In the genomic region with DNA sequence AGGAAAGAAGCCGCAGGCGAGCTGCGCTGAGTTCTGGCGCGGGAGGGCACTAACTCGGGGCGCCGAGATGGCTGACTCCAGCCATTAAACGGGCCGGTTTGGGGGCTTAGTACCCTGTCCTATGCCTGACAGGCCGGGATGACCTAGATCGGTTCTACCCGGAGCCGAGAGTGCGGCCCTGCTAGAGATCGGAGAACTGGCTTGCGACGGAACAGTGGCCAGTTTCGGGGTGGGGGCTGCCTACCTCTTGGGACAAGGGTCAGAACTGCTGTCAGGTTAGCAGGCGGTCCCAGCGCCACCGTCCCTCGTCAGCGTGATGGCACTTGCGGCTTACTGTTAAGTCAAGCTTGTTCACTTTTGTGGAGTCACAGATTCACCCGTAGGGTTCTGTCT, we compare ENCODE assay signal across 8 mouse cellular contexts. TPM values are rescaled to one million over a fixed set of nuclear protein-coding genes. Genes with fewer than 3 reads are reported as not detected.
DNase-seq lines count a peak whose midpoint lies in the region; ATAC-seq and TF ChIP-seq lines count a peak whose summit lies in the region.

No protein-coding gene starts in this region.

- no peaks in the 10 kb centered on the region for H3K27me3 ChIP-seq in kidney, adult 2 months (replicated peaks; ENCODE audit: control insufficient read depth, insufficient read depth, low read length)
- no peaks in the 10 kb centered on the region for H3K27me3 ChIP-seq in forebrain, postnatal 0 days (ENCODE audit: insufficient read depth, low read length)
- no peaks in the 10 kb centered on the region for H3K27me3 ChIP-seq in lung, postnatal 0 days (replicated peaks; ENCODE audit: insufficient read depth, low read length)

- H3K4me2 ChIP-seq in forebrain, postnatal 0 days (ENCODE audit: low read depth), result peak overlapping the region; percentile 89
- peak overlapping the region; percentile 90 for H3K4me2 ChIP-seq in lung, postnatal 0 days (replicated peaks; ENCODE audit: low read depth, low read length)

- peak overlapping the region; percentile 99 for H3K27ac ChIP-seq in kidney, adult 2 months (ENCODE audit: insufficient read depth, low read depth, low read length)
- H3K27ac ChIP-seq in bone marrow macrophage, adult 2 months (ENCODE audit: insufficient read depth, low read depth, low read length), result peak overlapping the region; percentile 96
- H3K27ac ChIP-seq in forebrain, postnatal 0 days (ENCODE audit: low read depth, low read length), result peak overlapping the region; percentile 95
- peak overlapping the region; percentile 93 for H3K27ac ChIP-seq in lung, postnatal 0 days (ENCODE audit: low read length)

- 0 out of 2 replicates have a peak, but pooled peaks cover 1% of the 10 kb centered on the region for H3K36me3 ChIP-seq in kidney, adult 2 months (ENCODE audit: control insufficient read depth, insufficient read depth, low read length)
- peaks cover 29% of the 10 kb centered on the region for H3K36me3 ChIP-seq in forebrain, postnatal 0 days (ENCODE audit: insufficient read depth)
- peaks cover 7% of the 10 kb centered on the region; the same call in 1 of the 2 replicates for H3K36me3 ChIP-seq in lung, postnatal 0 days (ENCODE audit: insufficient read depth, low read length)

- ATAC-seq in forebrain, postnatal 0 days, result peak; percentile 10
- ATAC-seq in lung, postnatal 0 days, result peak; percentile 9; the same call in 1 of the 2 replicates

- peak overlapping the region; percentile 97 for H3K9ac ChIP-seq in forebrain, postnatal 0 days
- peak overlapping the region; percentile 93 for H3K9ac ChIP-seq in lung, postnatal 0 days (replicated peaks; ENCODE audit: low read depth)

- H3K4me1 ChIP-seq in kidney, adult 2 months (ENCODE audit: control insufficient read depth, insufficient read depth, low read length), result peaks cover 6% of the 10 kb centered on the region; the same call in 1 of the 2 replicates
- H3K4me1 ChIP-seq in bone marrow macrophage, adult 2 months (ENCODE audit: control insufficient read depth, insufficient read depth, low read length), result peaks cover 34% of the 10 kb centered on the region
- H3K4me1 ChIP-seq in forebrain, postnatal 0 days (ENCODE audit: insufficient read depth), result peaks cover 15% of the 10 kb centered on the region
- H3K4me1 ChIP-seq in lung, postnatal 0 days (ENCODE audit: insufficient read depth, low read depth, low read length), result peaks cover 14% of the 10 kb centered on the region; the same call in 1 of the 2 replicates

- DNase-seq in kidney, adult 2 months, result peak; percentile 48
- DNase-seq in kidney, postnatal 10 days, result no peak
- DNase-seq in forebrain, postnatal 0 days, result no peak
- DNase-seq in lung, postnatal 0 days (ENCODE audit: low spot score), result no peak
- DNase-seq in adipocyte (ENCODE audit: low spot score), result no peak
- no peak for DNase-seq in embryo, embryonic 9.5 days (ENCODE audit: extremely low spot score)
- no peak for DNase-seq in embryo, embryonic 10.5 days (ENCODE audit: low spot score)

- no peak for TF ChIP-seq EP300 in lung, postnatal 0 days (IDR thresholded peaks at IDR 0.05)

- whole genome bisulfite sequencing in kidney, adult 2 months, result under 1% methylated on average over 26 of the region's 26 CpGs
- under 1% methylated on average over 26 of the region's 26 CpGs for WGBS in forebrain, postnatal 0 days
- WGBS in lung, postnatal 0 days, result under 1% methylated on average over 26 of the region's 26 CpGs

- no peak for TF ChIP-seq POLR2A in kidney, adult 2 months (IDR thresholded peaks at IDR 0.05; ENCODE audit: low read depth, low read length)
- TF ChIP-seq POLR2A in bone marrow macrophage, adult 2 months (IDR thresholded peaks at IDR 0.05; ENCODE audit: borderline replicate concordance, low read depth, low read length), result no peak

- no peak for TF ChIP-seq CTCF in kidney, adult 2 months (conservative IDR thresholded peaks at IDR 0.05; ENCODE audit: insufficient read depth, insufficient read length, low read depth, low read length)
- TF ChIP-seq CTCF in bone marrow macrophage, adult 2 months (IDR thresholded peaks at IDR 0.05; ENCODE audit: low read depth, low read length), result no peak
- no peak for TF ChIP-seq CTCF in forebrain, postnatal 0 days (IDR thresholded peaks at IDR 0.05; ENCODE audit: low read depth)
- no peak for TF ChIP-seq CTCF in lung, postnatal 0 days (IDR thresholded peaks at IDR 0.05)

- H3K9me3 ChIP-seq in forebrain, postnatal 0 days (ENCODE audit: low read length), result no peaks in the 10 kb centered on the region
- H3K9me3 ChIP-seq in lung, postnatal 0 days (ENCODE audit: low read length), result no peaks in the 10 kb centered on the region

- H3K4me3 ChIP-seq in kidney, adult 2 months (ENCODE audit: insufficient read depth, low read depth, low read length), result peak overlapping the region; percentile 93
- peak overlapping the region; percentile 94 for H3K4me3 ChIP-seq in bone marrow macrophage, adult 2 months (ENCODE audit: insufficient read depth, low read length)
- peak overlapping the region; percentile 95 for H3K4me3 ChIP-seq in forebrain, postnatal 0 days (ENCODE audit: low read depth, low read length)
- peak overlapping the region; percentile 85 for H3K4me3 ChIP-seq in lung, postnatal 0 days (ENCODE audit: low read depth, low read length)

RNA-seq across cellular contexts. Expression of a gene that starts 0.4 kb away (rescaled TPM):
- 16.9 and 17.7 TPM in 2 replicates for polyA plus RNA-seq in kidney, adult 2 months (2012; rRNA removed)
- 60.1 and 81.9 TPM in 2 replicates for polyA plus RNA-seq in bone marrow macrophage, adult 2 months (2012; ENCODE audit: insufficient read depth, insufficient read length, missing spikeins)
- total RNA-seq in forebrain, postnatal 0 days (2014; rRNA removed), result 34.0 and 34.5 TPM in 2 replicates
- polyA plus RNA-seq in forebrain, postnatal 0 days (2015; fragmentation: Nextera tagmentation; extraction: Ambion mirVana), result 15.2 and 18.5 TPM in 2 replicates
- polyA plus RNA-seq in lung, postnatal 0 days (2015; fragmentation: Nextera tagmentation; extraction: Ambion mirVana), result 6.8 and 8.1 TPM in 2 replicates

RNA-seq across cellular contexts. Expression of a gene that starts 0.6 kb away (rescaled TPM):
- 51.7 and 53.1 TPM in 2 replicates for polyA plus RNA-seq in kidney, adult 2 months (2012; rRNA removed)
- polyA plus RNA-seq in bone marrow macrophage, adult 2 months (2012; ENCODE audit: insufficient read depth, insufficient read length, missing spikeins), result 33.1 and 36.9 TPM in 2 replicates
- 34.6 and 46.3 TPM in 2 replicates for total RNA-seq in forebrain, postnatal 0 days (2014; rRNA removed)
- polyA plus RNA-seq in forebrain, postnatal 0 days (2015; fragmentation: Nextera tagmentation; extraction: Ambion mirVana), result 74.1 and 78.1 TPM in 2 replicates
- 47.4 and 49.2 TPM in 2 replicates for polyA plus RNA-seq in lung, postnatal 0 days (2015; fragmentation: Nextera tagmentation; extraction: Ambion mirVana)

RNA-seq across cellular contexts. Expression of a gene that starts 8.5 kb away (rescaled TPM):
- 138 and 144 TPM in 2 replicates for polyA plus RNA-seq in kidney, adult 2 months (2012; rRNA removed)
- 90.6 and 96.3 TPM in 2 replicates for polyA plus RNA-seq in bone marrow macrophage, adult 2 months (2012; ENCODE audit: insufficient read depth, insufficient read length, missing spikeins)
- total RNA-seq in forebrain, postnatal 0 days (2014; rRNA removed), result 12.2 and 16.9 TPM in 2 replicates
- polyA plus RNA-seq in forebrain, postnatal 0 days (2015; fragmentation: Nextera tagmentation; extraction: Ambion mirVana), result 14.4 and 19.4 TPM in 2 replicates
- polyA plus RNA-seq in lung, postnatal 0 days (2015; fragmentation: Nextera tagmentation; extraction: Ambion mirVana), result 74.7 and 78.6 TPM in 2 replicates

RNA-seq across cellular contexts. Expression of a gene that starts 23.8 kb away (rescaled TPM):
- polyA plus RNA-seq in kidney, adult 2 months (2012; rRNA removed), result 144 and 172 TPM in 2 replicates
- 27.0 and 37.0 TPM in 2 replicates for polyA plus RNA-seq in bone marrow macrophage, adult 2 months (2012; ENCODE audit: insufficient read depth, insufficient read length, missing spikeins)
- total RNA-seq in forebrain, postnatal 0 days (2014; rRNA removed), result 34.3 and 38.7 TPM in 2 replicates
- 51.1 and 51.7 TPM in 2 replicates for polyA plus RNA-seq in forebrain, postnatal 0 days (2015; fragmentation: Nextera tagmentation; extraction: Ambion mirVana)
- polyA plus RNA-seq in lung, postnatal 0 days (2015; fragmentation: Nextera tagmentation; extraction: Ambion mirVana), result 18.9 and 19.5 TPM in 2 replicates

RNA-seq across cellular contexts. Expression of a gene that starts 40.1 kb away (rescaled TPM):
- polyA plus RNA-seq in kidney, adult 2 months (2012; rRNA removed), result 32.9 and 33.5 TPM in 2 replicates
- polyA plus RNA-seq in bone marrow macrophage, adult 2 months (2012; ENCODE audit: insufficient read depth, insufficient read length, missing spikeins), result 32.3 and 34.6 TPM in 2 replicates
- total RNA-seq in forebrain, postnatal 0 days (2014; rRNA removed), result 62.6 and 90.3 TPM in 2 replicates
- 66.2 and 78.7 TPM in 2 replicates for polyA plus RNA-seq in forebrain, postnatal 0 days (2015; fragmentation: Nextera tagmentation; extraction: Ambion mirVana)
- polyA plus RNA-seq in lung, postnatal 0 days (2015; fragmentation: Nextera tagmentation; extraction: Ambion mirVana), result 38.4 and 44.2 TPM in 2 replicates
